Mouse (Mus musculus) G1E (cell line): Measurements from ENCODE around the gene Pkp4. TPM values are rescaled to one million over a fixed set of nuclear protein-coding genes. Genes with fewer than 3 reads are reported as not detected.

Experiments
- ATAC-seq: 2 replicates; pipeline ENCODE4 v1.8.0; 2016; ENCODE audit warnings: mild to moderate bottlenecking; ENCODE audit not compliant: insufficient number of reproducible peaks, poor library complexity, low FRiP score, severe bottlenecking; ENCODE audit errors: extremely low read depth
- DNase-seq: peaks from one replicate; pipeline ENCODE4 v3.0.0; 2012; ENCODE audit warnings: low spot score
- H3K27me3 ChIP-seq: 2 replicates; pipeline ENCODE4 v1.6.1; 2012; ENCODE audit warnings: mild to moderate bottlenecking, low read length, inconsistent platforms; ENCODE audit not compliant: insufficient read depth
- H3K36me3 ChIP-seq: replicated peaks from 2 replicates; pipeline ENCODE3; 2012; ENCODE audit warnings: mild to moderate bottlenecking, inconsistent platforms
- H3K4me1 ChIP-seq: 2 replicates; pipeline ENCODE4 v1.6.1; 2012; ENCODE audit warnings: low read depth, low read length, inconsistent platforms, mixed read lengths; ENCODE audit not compliant: insufficient read depth
- H3K4me3 ChIP-seq: 2 replicates; pipeline ENCODE4 v1.5.1; 2012; ENCODE audit warnings: low read depth, mild to moderate bottlenecking, inconsistent platforms, low read length, moderate library complexity, mixed read lengths
- H3K9me3 ChIP-seq: replicated peaks from 2 replicates; pipeline ENCODE4 v1.6.1; 2012; ENCODE audit warnings: inconsistent platforms
- CTCF ChIP-seq: IDR thresholded peaks from 2 replicates; pipeline ENCODE4 v1.5.1; 2012; ENCODE audit warnings: low read depth, low read length, inconsistent platforms, mixed read lengths
- GATA1 ChIP-seq: IDR thresholded peaks from 2 replicates; pipeline ENCODE4 v1.6.1; 2012; ENCODE audit warnings: borderline replicate concordance, low read length, inconsistent platforms, mixed read lengths
- GATA2 ChIP-seq: IDR thresholded peaks from 2 replicates; pipeline ENCODE4 v1.6.1; 2012; ENCODE audit warnings: low read depth, low read length, inconsistent platforms, borderline replicate concordance
- POLR2AphosphoS5 ChIP-seq: IDR thresholded peaks from 2 replicates; pipeline ENCODE4 v1.6.1; 2012; ENCODE audit warnings: low read depth, low read length, inconsistent platforms; ENCODE audit not compliant: insufficient replicate concordance
- TAL1 ChIP-seq: conservative IDR thresholded peaks from 2 replicates; pipeline ENCODE4 v1.6.1; 2012; ENCODE audit warnings: low read depth, low read length, inconsistent platforms, mixed read lengths
- polyA plus RNA-seq: library from polyadenylated mRNA; stranded (reverse); fragments of >175 nt; gene quantifications from 2 replicates; pipeline ENCODE4 v1.2.3, GENCODE M21; 2012
- total RNA-seq, 2 experiments: library from RNA; stranded (forward) in 1 of 2; stranded (reverse) in 1 of 2; fragments of 200-1000 nt in 1 of 2; fragments of >200 nt in 1 of 2; fragmentation: Nextera tagmentation in 1 of 2; gene quantifications; 2 replicates each; pipeline ENCODE4 v1.2.3; 2014 to 2017

Gene Pkp4
- total and polyA plus RNA-seq, 3 experiments, result 29.1 to 61.0 (median 58.7) TPM

DNA sequence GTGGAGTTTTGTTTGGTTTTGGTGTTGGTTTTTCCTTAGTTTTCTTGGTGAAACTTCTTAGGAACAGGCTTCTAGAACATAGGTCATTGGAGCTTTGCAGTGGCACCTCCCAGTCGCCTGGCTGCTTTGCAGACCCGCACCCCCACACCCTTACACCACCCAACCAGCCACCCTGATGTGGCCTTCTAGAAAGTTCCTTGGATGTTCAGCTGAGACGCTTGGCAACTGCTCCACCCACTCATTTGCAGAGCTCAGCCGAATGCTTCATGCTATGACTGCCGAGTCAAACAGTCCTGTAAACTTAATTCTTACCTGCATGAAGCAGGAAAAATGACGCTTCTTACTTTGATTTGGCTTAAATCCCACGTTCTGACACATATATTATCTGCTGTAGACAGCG is 187.9 kb downstream of the Pkp4 start:
- Histone ChIP-seq H3K36me3 (peaks cover 95% of the 10 kb centered on the region), H3K4me3 (no peak overlapping the region), H3K4me1 (no peaks in the 10 kb centered on the region)

DNA sequence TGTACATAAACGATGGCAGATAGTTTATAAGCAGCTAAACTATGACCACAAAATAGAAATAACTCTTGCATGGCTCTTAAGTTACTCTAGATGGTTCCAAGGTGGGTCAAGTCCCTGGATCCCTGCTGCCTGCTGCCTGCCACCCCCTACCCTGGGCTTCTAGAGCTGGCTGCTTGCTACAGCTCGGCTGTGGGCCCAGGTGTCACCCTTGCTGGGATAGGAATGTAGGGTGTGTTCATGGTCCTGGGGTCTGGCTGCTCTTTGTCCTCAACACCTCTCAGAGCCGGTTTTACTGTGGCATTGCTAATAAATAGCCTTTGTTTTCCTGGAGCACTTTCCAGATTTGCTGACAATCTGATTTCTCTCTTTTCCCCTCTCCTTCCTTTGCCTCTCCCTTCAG is 189.4 kb downstream of the Pkp4 start:
- Histone ChIP-seq H3K9me3 (no peaks in the 10 kb centered on the region), H3K4me3 (no peak overlapping the region), H3K36me3 (peaks cover 94% of the 10 kb centered on the region), H3K4me1 (no peaks in the 10 kb centered on the region), H3K27me3 (no peaks in the 10 kb centered on the region)
- DNase-seq (no peak), ATAC-seq (no peak)
- no peak for TF ChIP-seq CTCF
- no peak for TF ChIP-seq TAL1
- TF ChIP-seq GATA1, result no peak
- TF ChIP-seq POLR2AphosphoS5, result no peak
- TF ChIP-seq GATA2, result no peak

More for the DNA sequence above, 187.9 kb downstream of the Pkp4 start:
- no peak for ATAC-seq
- no peaks in the 10 kb centered on the region for H3K9me3 ChIP-seq
- no peak for DNase-seq
- H3K27me3 ChIP-seq, result no peaks in the 10 kb centered on the region
- TF ChIP-seq TAL1 (no peak), POLR2AphosphoS5 (no peak), GATA1 (no peak), CTCF (no peak), GATA2 (no peak)

DNA sequence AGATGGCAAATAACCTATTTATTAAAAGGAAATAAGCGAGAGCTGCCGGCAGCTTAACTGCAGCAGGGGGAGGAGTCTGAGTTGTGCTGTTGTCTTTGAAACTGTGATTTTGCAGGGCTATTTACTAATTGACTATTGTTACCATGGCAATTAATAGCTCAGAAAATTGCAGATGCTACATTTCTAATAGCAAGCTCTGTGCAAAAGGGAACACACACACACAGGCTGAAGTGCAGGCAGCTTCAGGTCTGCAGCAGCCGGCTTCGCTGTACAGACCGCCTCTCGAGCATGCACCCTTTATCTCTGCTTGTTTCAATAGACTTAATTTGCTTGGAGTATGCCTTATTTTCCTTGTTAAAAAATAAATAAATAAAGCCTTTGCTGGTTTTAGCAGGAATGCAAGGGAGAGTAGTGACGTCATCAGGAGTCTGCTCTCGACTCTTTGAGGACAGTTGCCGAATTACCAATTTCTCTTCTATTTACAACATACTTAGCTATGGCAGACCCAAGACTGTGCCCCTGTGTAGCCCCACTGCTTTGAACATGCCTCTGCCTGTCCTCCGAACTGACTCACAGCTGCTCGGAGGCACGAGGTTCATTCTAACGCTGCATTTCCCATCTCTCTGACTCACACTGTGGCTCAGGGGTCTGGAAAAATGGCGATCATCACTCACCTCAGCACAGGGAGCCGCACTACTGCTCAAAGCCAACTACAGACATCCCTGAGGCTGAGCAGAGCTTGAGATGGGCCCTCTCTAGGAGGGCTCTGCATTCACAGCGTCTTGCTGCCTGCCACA is 190.9 kb downstream of the Pkp4 start:
- TF ChIP-seq CTCF, result no peak
- DNase-seq (no peak), ATAC-seq (no peak)
- Histone ChIP-seq H3K36me3 (peaks cover 94% of the 10 kb centered on the region), H3K27me3 (no peaks in the 10 kb centered on the region), H3K4me1 (no peaks in the 10 kb centered on the region), H3K4me3 (no peak overlapping the region), H3K9me3 (no peaks in the 10 kb centered on the region)

DNA sequence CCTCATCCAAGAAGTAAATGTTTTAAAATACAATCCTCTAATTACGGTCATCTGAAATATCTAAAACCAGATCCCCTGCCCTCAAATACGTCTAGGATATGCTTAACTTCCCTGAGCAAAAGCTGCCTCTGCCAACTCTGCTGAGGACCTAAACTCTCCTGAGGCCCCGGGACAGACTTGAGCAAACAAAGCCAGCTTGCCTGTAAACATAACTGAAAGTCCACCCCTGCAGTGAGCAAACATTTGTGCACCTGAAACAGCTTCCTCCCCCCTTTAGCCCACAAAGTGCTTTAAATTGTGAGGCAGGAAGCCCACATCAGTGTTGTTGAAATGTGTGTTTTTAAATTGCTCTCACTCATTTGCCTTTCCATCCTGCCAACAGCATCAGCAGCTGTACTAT is 193.2 kb downstream of the Pkp4 start:
- Histone ChIP-seq H3K4me1 (no peaks in the 10 kb centered on the region), H3K36me3 (peaks cover 71% of the 10 kb centered on the region), H3K9me3 (no peaks in the 10 kb centered on the region), H3K27me3 (no peaks in the 10 kb centered on the region), H3K4me3 (no peak overlapping the region)
- ATAC-seq, result no peak
- DNase-seq, result no peak
- TF ChIP-seq CTCF, result no peak
- TF ChIP-seq TAL1, result no peak
- TF ChIP-seq GATA2, result no peak
- TF ChIP-seq POLR2AphosphoS5, result no peak
- no peak for TF ChIP-seq GATA1

DNA sequence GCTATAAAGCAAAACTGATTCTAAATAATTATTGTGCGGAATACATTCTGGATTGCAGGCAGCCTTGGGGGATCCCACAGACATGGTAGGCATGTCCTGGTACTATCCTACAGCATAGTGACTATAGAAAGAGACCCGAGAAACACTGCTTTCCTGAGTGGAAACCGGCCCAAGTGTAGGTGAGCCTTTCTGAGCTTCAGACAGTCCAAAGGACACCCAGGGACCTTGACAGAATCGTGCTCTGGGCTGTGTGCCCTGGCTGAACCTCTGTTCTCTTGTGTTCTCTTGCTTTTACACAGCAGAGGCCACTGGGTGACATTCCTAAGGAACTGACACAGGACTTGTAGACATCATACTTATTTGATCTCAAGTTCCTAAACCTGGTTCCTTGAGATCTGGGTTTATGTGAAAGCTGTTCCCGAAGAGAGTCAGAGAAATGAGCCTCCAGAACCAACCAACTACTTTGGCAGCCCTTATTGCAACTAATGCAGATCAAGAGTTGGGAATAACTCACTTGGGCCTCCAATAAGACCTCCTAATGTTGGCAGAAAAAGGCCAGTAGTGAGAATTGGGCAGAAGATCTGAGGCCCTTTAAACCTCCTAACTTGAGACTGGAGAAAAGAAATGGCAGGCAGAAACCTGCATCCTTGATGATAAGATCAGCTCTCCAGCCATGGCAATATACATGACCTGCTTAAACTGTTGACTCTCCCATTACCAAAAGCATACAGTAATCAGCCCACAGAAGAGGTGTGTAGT is 195.1 kb downstream of the Pkp4 start:
- Histone ChIP-seq H3K36me3 (peaks cover 52% of the 10 kb centered on the region), H3K27me3 (no peaks in the 10 kb centered on the region), H3K4me3 (no peak overlapping the region), H3K9me3 (no peaks in the 10 kb centered on the region), H3K4me1 (no peaks in the 10 kb centered on the region)
- DNase-seq, result no peak
- no peak for ATAC-seq
- TF ChIP-seq GATA1 (no peak), GATA2 (no peak), TAL1 (no peak), POLR2AphosphoS5 (no peak), CTCF (no peak)

DNA sequence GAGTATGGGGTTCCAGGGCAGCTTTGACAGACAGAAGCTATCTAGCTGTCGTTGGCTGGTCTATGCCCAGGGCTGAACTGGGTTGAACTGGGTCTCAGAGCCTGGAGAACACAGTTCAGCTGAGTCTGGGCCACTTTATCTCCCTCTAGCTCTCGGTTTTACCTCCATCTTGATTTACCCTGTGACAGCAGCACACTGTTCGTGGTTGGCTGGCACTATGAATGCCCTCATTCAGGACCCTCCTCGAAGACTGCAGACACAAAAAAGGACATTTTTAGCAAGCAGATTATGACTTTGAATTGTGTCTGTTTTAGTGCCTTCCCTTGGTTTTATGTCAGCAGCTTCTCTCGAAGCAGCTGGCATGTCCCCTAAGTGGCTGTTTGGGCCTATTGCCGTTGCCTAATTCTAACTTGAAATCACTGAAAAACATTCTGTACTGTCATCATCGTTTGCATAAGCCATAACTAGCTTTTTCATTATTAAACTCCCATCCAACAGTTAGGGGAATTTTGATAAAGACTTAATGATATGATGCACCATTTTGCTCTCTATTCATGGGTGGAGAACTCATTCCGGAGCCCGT is 199.2 kb downstream of the Pkp4 start:
- DNase-seq (no peak), ATAC-seq (no peak)
- no peaks in the 10 kb centered on the region for H3K4me1 ChIP-seq
- H3K36me3 ChIP-seq, result peaks cover 16% of the 10 kb centered on the region
- no peak for TF ChIP-seq POLR2AphosphoS5
- TF ChIP-seq GATA2, result no peak
- TF ChIP-seq GATA1, result no peak
- no peak for TF ChIP-seq TAL1
- no peak for TF ChIP-seq CTCF
- no peaks in the 10 kb centered on the region for H3K9me3 ChIP-seq
- H3K4me3 ChIP-seq, result no peak overlapping the region
- peaks cover 2% of the 10 kb centered on the region; the same call in 1 of the 2 replicates for H3K27me3 ChIP-seq
